Mouse (Mus musculus): ENCODE measurements at regions not wholly inside any gene's neighbourhood (a gene's known extent, or its start where the extent isn't known, plus 50 kb on each side); places are given as distances from the start of the nearest gene placed in this dataset.
A peak's percentile ranks its signal among the peaks of the same experiment; 100 is the strongest.

- TF ChIP-seq POLR2A (IDR thresholded peaks at IDR 0.05; ENCODE audit: insufficient read length, low read depth) (no peak), USF1 (IDR thresholded peaks at IDR 0.05; ENCODE audit: low read depth) (no peak), CEBPB (IDR thresholded peaks at IDR 0.05; ENCODE audit: insufficient read depth, poor library complexity, severe bottlenecking) (no peak), SRF (IDR thresholded peaks at IDR 0.05; ENCODE audit: control insufficient read depth, insufficient read length, low read depth) (no peak), MYOD1 (IDR thresholded peaks at IDR 0.05; ENCODE audit: control insufficient read depth in 1 of 3, insufficient read length in 2 of 3, low read depth in 2 of 3) (peak; percentile 16 to 66 (median 52)), MYOG (IDR thresholded peaks at IDR 0.05; ENCODE audit: control insufficient read depth in 1 of 3, insufficient read depth in 1 of 3, insufficient read length in 2 of 3, low read depth in 2 of 3) (peak in 2 of 3 experiments; percentile 12 to 47), MAX (IDR thresholded peaks at IDR 0.05; ENCODE audit: low read depth) (no peak)
Measured at GRCm38 (mm10) chr9:120864410-120864809, 64.6 kb upstream of the Ctnnb1 start.
